Mouse (Mus musculus) MEL (cell line): Measurements from ENCODE around the gene Gm49661. TPM values are rescaled to one million over a fixed set of nuclear protein-coding genes. Genes with fewer than 3 reads are reported as not detected.

ENCODE experiments used
- DNase-seq: peaks from one replicate; pipeline ENCODE4 v3.0.0; 2011; ENCODE audit warnings: low read depth, low spot score
- H3K27ac ChIP-seq: 2 replicates; pipeline ENCODE4 v1.5.1; 2012; ENCODE audit warnings: low read depth, mild to moderate bottlenecking, control low read depth, low read length, moderate library complexity; ENCODE audit not compliant: control insufficient read depth
- H3K27me3 ChIP-seq, 2 experiments: fragments of 150-350 bp in 1 of 2; sonication (generic) in 1 of 2; 2 replicates each; pipeline ENCODE4 v1.6.1; 2012; ENCODE audit warnings: low read length in 2 of 2, mild to moderate bottlenecking in 2 of 2, improper control_type of control experiment in 1 of 2, moderate library complexity in 1 of 2; ENCODE audit not compliant: insufficient read depth in 2 of 2, control insufficient read depth in 1 of 2
- H3K36me3 ChIP-seq, 2 experiments: 2 replicates each; pipeline ENCODE4 v1.6.1; 2012 to 2014; ENCODE audit warnings: low read length in 2 of 2, improper control_type of control experiment in 1 of 2, inconsistent platforms in 1 of 2, mild to moderate bottlenecking in 1 of 2; ENCODE audit not compliant: insufficient read depth in 2 of 2, control insufficient read depth in 1 of 2
- H3K4me1 ChIP-seq, 2 experiments: fragments of 150-350 bp in 1 of 2; sonication (generic) in 1 of 2; 2 replicates each; pipeline ENCODE4 v1.6.1; 2012; ENCODE audit warnings: low read length in 2 of 2, improper control_type of control experiment in 1 of 2, mild to moderate bottlenecking in 1 of 2; ENCODE audit not compliant: insufficient read depth in 2 of 2, control insufficient read depth in 1 of 2
- H3K4me3 ChIP-seq, 2 experiments: fragments of 150-350 bp in 1 of 2; sonication (generic) in 1 of 2; 2 replicates each; pipeline ENCODE4 v1.5.1; 2012; ENCODE audit warnings: low read depth in 2 of 2, low read length in 2 of 2, mild to moderate bottlenecking in 2 of 2, moderate library complexity in 2 of 2, control low read depth in 1 of 2, improper control_type of control experiment in 1 of 2; ENCODE audit not compliant: control insufficient read depth in 1 of 2, insufficient read depth in 1 of 2
- H3K79me2 ChIP-seq: 2 replicates; pipeline ENCODE4 v1.6.1; 2012; ENCODE audit warnings: mild to moderate bottlenecking, low read length, moderate library complexity; ENCODE audit not compliant: control insufficient read depth, poor library complexity, insufficient read depth
- H3K9ac ChIP-seq: 2 replicates; pipeline ENCODE4 v1.6.1; 2012; ENCODE audit warnings: low read depth, mild to moderate bottlenecking, control low read depth, low read length, moderate library complexity; ENCODE audit not compliant: control insufficient read depth, poor library complexity, severe bottlenecking
- H3K9me3 ChIP-seq: fragments of 150-350 bp; sonication (generic); replicated peaks from 2 replicates; pipeline ENCODE4 v1.6.1; 2012; ENCODE audit warnings: mild to moderate bottlenecking, low read length, improper control_type of control experiment, moderate library complexity; ENCODE audit not compliant: insufficient read depth
- BHLHE40 ChIP-seq: IDR thresholded peaks from 2 replicates; pipeline ENCODE4 v1.6.1; 2012; ENCODE audit warnings: low read depth, mild to moderate bottlenecking, inconsistent platforms, low read length, improper control_type of control experiment, borderline replicate concordance
- CHD1 ChIP-seq: IDR thresholded peaks from 2 replicates; pipeline ENCODE4 v1.6.1; 2012; ENCODE audit warnings: low read depth, mild to moderate bottlenecking, inconsistent platforms, low read length, improper control_type of control experiment
- CTCF ChIP-seq, 3 experiments: IDR thresholded peaks in 2 of 3; conservative IDR thresholded peaks in 1 of 3; 2 replicates each; pipeline ENCODE4 v1.5.1; 2011 to 2012; ENCODE audit warnings: low read length in 3 of 3, low read depth in 2 of 3, mild to moderate bottlenecking in 2 of 3, improper control_type of control experiment in 1 of 3, inconsistent platforms in 1 of 3, mixed read lengths in 1 of 3, moderate library complexity in 1 of 3; ENCODE audit not compliant: control insufficient read depth in 1 of 3, insufficient read depth in 1 of 3, poor library complexity in 1 of 3, severe bottlenecking in 1 of 3
- ELF1 ChIP-seq: IDR thresholded peaks from 2 replicates; pipeline ENCODE4 v1.6.1; 2014; ENCODE audit warnings: low read depth, mild to moderate bottlenecking, inconsistent platforms, low read length, improper control_type of control experiment, moderate library complexity
- GABPA ChIP-seq: IDR thresholded peaks from 2 replicates; pipeline ENCODE4 v1.6.1; 2012; ENCODE audit warnings: low read depth, mild to moderate bottlenecking, inconsistent platforms, low read length, improper control_type of control experiment, moderate library complexity
- HCFC1 ChIP-seq: IDR thresholded peaks from 2 replicates; pipeline ENCODE4 v1.6.1; 2012; ENCODE audit warnings: low read depth, mild to moderate bottlenecking, inconsistent platforms, low read length, improper control_type of control experiment, moderate library complexity
- JUND ChIP-seq: IDR thresholded peaks from 2 replicates; pipeline ENCODE4 v1.6.1; 2011; ENCODE audit warnings: low read depth, mild to moderate bottlenecking, improper control_type of control experiment, low read length
- KAT2A ChIP-seq: conservative IDR thresholded peaks from 2 replicates; pipeline ENCODE4 v1.6.1; 2012; ENCODE audit warnings: low read depth, low read length, improper control_type of control experiment, inconsistent platforms
- MAFK ChIP-seq: IDR thresholded peaks from 2 replicates; pipeline ENCODE4 v1.6.1; 2011; ENCODE audit warnings: low read depth, mild to moderate bottlenecking, low read length, improper control_type of control experiment, borderline replicate concordance
- MAX ChIP-seq: IDR thresholded peaks from 2 replicates; pipeline ENCODE4 v1.6.1; 2011; ENCODE audit warnings: low read length, improper control_type of control experiment
- MYB ChIP-seq: IDR thresholded peaks from 2 replicates; pipeline ENCODE4 v1.6.1; 2011; ENCODE audit warnings: mild to moderate bottlenecking, low read depth, low read length, improper control_type of control experiment
- MYC ChIP-seq: IDR thresholded peaks from 2 replicates; pipeline ENCODE4 v1.6.1; 2011; ENCODE audit warnings: low read depth, mild to moderate bottlenecking, low read length, improper control_type of control experiment, moderate library complexity
- NRF1 ChIP-seq: IDR thresholded peaks from 2 replicates; pipeline ENCODE4 v1.6.1; 2014; ENCODE audit warnings: low read depth, mild to moderate bottlenecking, inconsistent platforms, low read length, improper control_type of control experiment, moderate library complexity; ENCODE audit not compliant: poor library complexity, insufficient read depth, severe bottlenecking
- POLR2A ChIP-seq, 2 experiments: IDR thresholded peaks; 2 replicates each; pipeline ENCODE4 v1.6.1; 2011 to 2012; ENCODE audit warnings: low read length in 2 of 2, mild to moderate bottlenecking in 2 of 2, control low read depth in 1 of 2, improper control_type of control experiment in 1 of 2, low read depth in 1 of 2, moderate library complexity in 1 of 2; ENCODE audit not compliant: control insufficient read depth in 1 of 2, insufficient read depth in 1 of 2, poor library complexity in 1 of 2
- POLR2AphosphoS2 ChIP-seq: IDR thresholded peaks from 2 replicates; pipeline ENCODE4 v1.6.1; 2011; ENCODE audit warnings: low read length, improper control_type of control experiment
- POLR2AphosphoS5 ChIP-seq: IDR thresholded peaks from 2 replicates; pipeline ENCODE4 v1.6.1; 2012; ENCODE audit warnings: low read depth, borderline replicate concordance, mild to moderate bottlenecking, inconsistent platforms, low read length, moderate library complexity, mixed read lengths
- SIN3A ChIP-seq: IDR thresholded peaks from 2 replicates; pipeline ENCODE4 v1.6.1; 2012; ENCODE audit warnings: low read length, improper control_type of control experiment, inconsistent platforms
- SMC3 ChIP-seq: IDR thresholded peaks from 2 replicates; pipeline ENCODE4 v1.6.1; 2011; ENCODE audit warnings: low read depth, low read length, improper control_type of control experiment
- TAL1 ChIP-seq: IDR thresholded peaks from 2 replicates; pipeline ENCODE4 v1.6.1; 2012; ENCODE audit warnings: mild to moderate bottlenecking, inconsistent platforms, low read length, moderate library complexity, mixed read lengths
- UBTF ChIP-seq: IDR thresholded peaks from 2 replicates; pipeline ENCODE4 v1.6.1; 2012; ENCODE audit warnings: low read depth, mild to moderate bottlenecking, inconsistent platforms, low read length, improper control_type of control experiment, moderate library complexity, borderline replicate concordance; ENCODE audit not compliant: insufficient read depth
- USF1 ChIP-seq: IDR thresholded peaks from 2 replicates; pipeline ENCODE4 v1.6.1; 2014; ENCODE audit warnings: low read depth, mild to moderate bottlenecking, inconsistent platforms, low read length, improper control_type of control experiment, moderate library complexity
- USF2 ChIP-seq, 2 experiments: IDR thresholded peaks; 2 replicates each; pipeline ENCODE4 v1.6.1; 2011 to 2012; ENCODE audit warnings: improper control_type of control experiment in 2 of 2, low read length in 2 of 2, borderline replicate concordance in 1 of 2, inconsistent platforms in 1 of 2, low read depth in 1 of 2, mild to moderate bottlenecking in 1 of 2; ENCODE audit not compliant: insufficient read depth in 1 of 2
- ZC3H11A ChIP-seq: IDR thresholded peaks from 2 replicates; pipeline ENCODE4 v1.6.1; 2012; ENCODE audit warnings: low read depth, mild to moderate bottlenecking, inconsistent platforms, low read length, improper control_type of control experiment
- ZKSCAN1 ChIP-seq: IDR thresholded peaks from 2 replicates; pipeline ENCODE4 v1.6.1; 2012; ENCODE audit warnings: low read depth, mild to moderate bottlenecking, inconsistent platforms, low read length, improper control_type of control experiment, moderate library complexity
- polyA plus RNA-seq, 2 experiments: library from polyadenylated mRNA; stranded (reverse) in 1 of 2; unstranded in 1 of 2; fragments of >175 nt in 1 of 2; fragments of >200 nt in 1 of 2; gene quantifications; 2 replicates each; pipeline versions ENCODE4 v1.2.1 to v1.2.4; 2012; ENCODE audit warnings: low replicate concordance in 2 of 2, low read depth in 1 of 2; ENCODE audit not compliant: insufficient read length in 2 of 2, insufficient read depth in 1 of 2, missing spikeins in 1 of 2
- total RNA-seq: library from RNA; depleted of rRNA; stranded (reverse); fragments of 300-350 nt; gene quantifications from 2 replicates; pipeline ENCODE4 v1.2.3, GENCODE M21; 2012

The Gm49661 gene
- total and polyA plus RNA-seq, 3 experiments, result 4.7 TPM; not detected in 2

- no peak for DNase-seq
- H3K4me1 ChIP-seq, result no peaks in the 10 kb centered on the region
- H3K36me3 ChIP-seq, result no peaks in the 10 kb centered on the region
- TF ChIP-seq ZC3H11A, result no peak
- TF ChIP-seq GABPA, result no peak
- no peak for TF ChIP-seq JUND
- no peak for TF ChIP-seq SMC3
- TF ChIP-seq USF1, result no peak
- no peak for TF ChIP-seq NRF1
- no peak for TF ChIP-seq USF2 (IDR thresholded peaks at IDR 0.05; ENCODE audit: borderline replicate concordance in 1 of 2, insufficient read depth in 1 of 2, low read depth in 1 of 2, low read length in 2 of 2)
- TF ChIP-seq POLR2A (IDR thresholded peaks at IDR 0.05; ENCODE audit: control insufficient read depth in 1 of 2, insufficient read depth in 1 of 2, low read depth in 1 of 2, low read length in 2 of 2, poor library complexity in 1 of 2), result no peak
- TF ChIP-seq BHLHE40, result no peak
- TF ChIP-seq MYC, result no peak
- TF ChIP-seq ELF1, result no peak
- no peak for TF ChIP-seq POLR2AphosphoS2
- no peaks in the 10 kb centered on the region for H3K9me3 ChIP-seq
- no peak within 1 kb of the TSS for H3K27ac ChIP-seq
- no peaks in the 10 kb centered on the region for H3K27me3 ChIP-seq
- no peak within 1 kb of the TSS for H3K4me3 ChIP-seq
- H3K9ac ChIP-seq, result no peak within 1 kb of the TSS
- no peaks in the 10 kb centered on the region for H3K79me2 ChIP-seq
Observed at GRCm38 (mm10) chr8:85014431-85014830, 45.2 kb upstream of the Gm49661 start, which contains the start of gene Best2. Best2 (minus strand) TSS chr8:85014531.

GRCm38 (mm10) chr8:85013230-85013840, 44.1 kb upstream of the Gm49661 start:
- DNase-seq, result no peak
- no peak overlapping the region for H3K27ac ChIP-seq
- TF ChIP-seq MAFK, result no peak
- TF ChIP-seq MAX, result no peak
- no peaks in the 10 kb centered on the region for H3K36me3 ChIP-seq
- no peaks in the 10 kb centered on the region for H3K4me1 ChIP-seq
- no peaks in the 10 kb centered on the region for H3K9me3 ChIP-seq
- H3K27me3 ChIP-seq, result no peaks in the 10 kb centered on the region
- H3K4me3 ChIP-seq, result no peak overlapping the region
- no peaks in the 10 kb centered on the region for H3K79me2 ChIP-seq
- H3K9ac ChIP-seq, result no peak overlapping the region

GRCm38 (mm10) chr8:85011242-85011641, 42.0 kb upstream of the Gm49661 start:
- Histone ChIP-seq H3K27me3 (no peaks in the 10 kb centered on the region), H3K36me3 (no peaks in the 10 kb centered on the region), H3K9ac (no peak overlapping the region), H3K4me3 (no peak overlapping the region), H3K27ac (no peak overlapping the region), H3K4me1 (no peaks in the 10 kb centered on the region), H3K9me3 (no peaks in the 10 kb centered on the region), H3K79me2 (no peaks in the 10 kb centered on the region)
- DNase-seq, result no peak
- TF ChIP-seq ELF1 (no peak), SIN3A (no peak), ZC3H11A (no peak), KAT2A (no peak), GABPA (no peak), ZKSCAN1 (no peak), HCFC1 (no peak), NRF1 (no peak), POLR2A (IDR thresholded peaks at IDR 0.05; ENCODE audit: control insufficient read depth in 1 of 2, insufficient read depth in 1 of 2, low read depth in 1 of 2, low read length in 2 of 2, poor library complexity in 1 of 2) (no peak), TAL1 (no peak), POLR2AphosphoS5 (no peak), UBTF (no peak), MYB (no peak), CTCF (IDR thresholded peaks at IDR 0.05 in 2 of 3, conservative IDR thresholded peaks at IDR 0.05 in 1 of 3; ENCODE audit: control insufficient read depth in 1 of 3, insufficient read depth in 1 of 3, low read depth in 2 of 3, low read length in 3 of 3, poor library complexity in 1 of 3, severe bottlenecking in 1 of 3) (no peak), BHLHE40 (no peak), SMC3 (no peak), MYC (no peak), CHD1 (no peak)
